8 mouse cellular contexts compared by ENCODE assay signal in genomic region chr7:107210126-107210576, GRCm38 (mm10). TPM values are rescaled to one million over a fixed set of nuclear protein-coding genes. Genes with fewer than 3 reads are reported as not detected.
A peak's percentile ranks its signal among the peaks of the same experiment; 100 is the strongest.
DNase-seq lines count a peak whose midpoint lies in the region; ATAC-seq and TF ChIP-seq lines count a peak whose summit lies in the region.

No protein-coding gene starts in this region.

- no peak overlapping the region for H3K4me2 ChIP-seq in lung, postnatal 0 days (replicated peaks; ENCODE audit: low read depth, low read length)
- H3K4me2 ChIP-seq in stomach, postnatal 0 days (replicated peaks; ENCODE audit: low read depth), result no peak overlapping the region

- H3K9me3 ChIP-seq in lung, postnatal 0 days (ENCODE audit: low read length), result no peaks in the 10 kb centered on the region
- H3K9me3 ChIP-seq in stomach, postnatal 0 days (ENCODE audit: control insufficient read depth, low read length), result peaks cover 4% of the 10 kb centered on the region; the same call in 1 of the 2 replicates

- TF ChIP-seq CTCF in lung, postnatal 0 days (IDR thresholded peaks at IDR 0.05), result no peak
- TF ChIP-seq CTCF in lung, adult 2 months (IDR thresholded peaks at IDR 0.05; ENCODE audit: insufficient read depth, low read length), result no peak
- no peak for TF ChIP-seq CTCF in stomach, postnatal 0 days (IDR thresholded peaks at IDR 0.05; ENCODE audit: low read depth)

- WGBS in lung, postnatal 0 days, result 29% methylated on average over 73 of the region's 77 CpGs
- WGBS in lung, adult 2 months, result 27% methylated on average over 74 of the region's 77 CpGs
- 33% methylated on average over 55 of the region's 77 CpGs for WGBS in stomach, postnatal 0 days

- peak overlapping the region; percentile 4; the same call in 1 of the 2 replicates for H3K4me3 ChIP-seq in lung, postnatal 0 days (ENCODE audit: low read depth, low read length)
- H3K4me3 ChIP-seq in lung, adult 2 months (replicated peaks; ENCODE audit: extremely low read depth, low read depth, low read length), result no peak overlapping the region
- peak overlapping the region; percentile 10; the same call in 1 of the 2 replicates for H3K4me3 ChIP-seq in stomach, postnatal 0 days (ENCODE audit: low read depth, low read length)

- TF ChIP-seq EP300 in lung, postnatal 0 days (IDR thresholded peaks at IDR 0.05), result no peak
- no peak for TF ChIP-seq EP300 in stomach, postnatal 0 days (optimal IDR thresholded peaks at IDR 0.05)

- H3K36me3 ChIP-seq in lung, postnatal 0 days (ENCODE audit: insufficient read depth, low read length), result no peaks in the 10 kb centered on the region
- no peaks in the 10 kb centered on the region for H3K36me3 ChIP-seq in stomach, postnatal 0 days (ENCODE audit: control insufficient read depth, insufficient read depth, low read length)

- DNase-seq in lung, postnatal 0 days (ENCODE audit: low spot score), result no peak
- DNase-seq in lung, adult 2 months, result no peak
- DNase-seq in kidney, postnatal 4 days, result peak; percentile 13 to 33
- no peak for DNase-seq in stomach, postnatal 0 days (ENCODE audit: low spot score)
- DNase-seq in layer of hippocampus, postnatal 25 days (ENCODE audit: extremely low spot score in 1 of 2, low spot score in 1 of 2), result no peak
- no peak for DNase-seq in spleen, adult 12 weeks (ENCODE audit: low spot score)
- no peak for DNase-seq in lung, postnatal 36 days

- no peak for TF ChIP-seq POLR2A in lung, adult 2 months (IDR thresholded peaks at IDR 0.05; ENCODE audit: borderline replicate concordance, extremely low read depth, low read depth, low read length)

- no peak overlapping the region for H3K9ac ChIP-seq in lung, postnatal 0 days (replicated peaks; ENCODE audit: low read depth)
- no peak overlapping the region for H3K9ac ChIP-seq in stomach, postnatal 0 days (ENCODE audit: low read length)

- no peak overlapping the region for H3K27ac ChIP-seq in lung, postnatal 0 days (ENCODE audit: low read length)
- H3K27ac ChIP-seq in stomach, postnatal 0 days (replicated peaks), result no peak overlapping the region

- no peaks in the 10 kb centered on the region for H3K4me1 ChIP-seq in lung, postnatal 0 days (ENCODE audit: insufficient read depth, low read depth, low read length)
- no peaks in the 10 kb centered on the region for H3K4me1 ChIP-seq in lung, adult 2 months (ENCODE audit: control insufficient read depth, insufficient read depth, low read length)
- H3K4me1 ChIP-seq in stomach, postnatal 0 days (replicated peaks; ENCODE audit: control insufficient read depth, insufficient read depth), result no peaks in the 10 kb centered on the region

- H3K27me3 ChIP-seq in lung, postnatal 0 days (replicated peaks; ENCODE audit: insufficient read depth, low read length), result peaks cover 25% of the 10 kb centered on the region; the same call in 1 of the 2 replicates
- peaks cover 5% of the 10 kb centered on the region; the same call in 1 of the 2 replicates for H3K27me3 ChIP-seq in stomach, postnatal 0 days (ENCODE audit: control insufficient read depth, insufficient read depth, low read length)

- no peak; the same call in 1 of the 2 replicates for ATAC-seq in lung, postnatal 0 days
- peak; percentile 27 for ATAC-seq in granulocyte monocyte progenitor cell, adult 5-6 weeks (replicated peaks; ENCODE audit: poor library complexity, severe bottlenecking)
- ATAC-seq in stomach, postnatal 0 days (ENCODE audit: low FRiP score, low TSS enrichment), result 0 out of 2 replicates have a peak, but pooled peaks have one; percentile 40

RNA-seq across cellular contexts. Expression of gene Rbmxl2, which starts 0.9 kb away (rescaled TPM):
- polyA plus RNA-seq in lung, postnatal 0 days (2015; fragmentation: Nextera tagmentation; extraction: Ambion mirVana), result not detected in 2 replicates
- not detected in 2 replicates for polyA plus RNA-seq in lung, adult 2 months (2012; rRNA removed)
- not detected in 2 replicates for total RNA-seq in granulocyte monocyte progenitor cell, adult 5-6 weeks (2014; fragmentation: Nextera tagmentation)
- not detected in 2 replicates for total RNA-seq in granulocyte monocyte progenitor cell, adult 5-6 weeks (2017)
- polyA plus RNA-seq in stomach, postnatal 0 days (2015; fragmentation: Nextera tagmentation; extraction: Ambion mirVana), result not detected in 2 replicates
- not detected for total RNA-seq in layer of hippocampus, postnatal 25 days (2021)

RNA-seq across cellular contexts. Expression of gene Nlrp14, which starts 43.4 kb away (rescaled TPM):
- polyA plus RNA-seq in lung, postnatal 0 days (2015; fragmentation: Nextera tagmentation; extraction: Ambion mirVana), result not detected in 2 replicates
- polyA plus RNA-seq in lung, adult 2 months (2012; rRNA removed), result not detected in 2 replicates
- not detected in 2 replicates for total RNA-seq in granulocyte monocyte progenitor cell, adult 5-6 weeks (2014; fragmentation: Nextera tagmentation)
- not detected in 2 replicates for total RNA-seq in granulocyte monocyte progenitor cell, adult 5-6 weeks (2017)
- polyA plus RNA-seq in stomach, postnatal 0 days (2015; fragmentation: Nextera tagmentation; extraction: Ambion mirVana), result not detected in 2 replicates
- not detected for total RNA-seq in layer of hippocampus, postnatal 25 days (2021)

Comparison
In these comparisons a context has a peak if more than half of its experiments do, and no peak if none do; other contexts are left out.
1. DNase-seq: peak in kidney, postnatal 4 days (2 of 2); none in lung, postnatal 0 days (single experiment), lung, adult 2 months (single experiment), stomach, postnatal 0 days (single experiment), layer of hippocampus, postnatal 25 days (0 of 2), spleen, adult 12 weeks (single experiment) and lung, postnatal 36 days (single experiment).